Mouse (Mus musculus) embryonic stem cell, embryonic (primary cell): Measurements from ENCODE around the gene Gm20390.

Experiments used
- CTCF ChIA-PET, 4 experiments: fragments of 300-600 bp in 2 of 4; fragments of 350-600 bp in 2 of 4; sonication (Branson Sonifier 250); formaldehyde crosslinking; loops; one replicate each; lab custom pipeline; 2022; ENCODE audit warnings: inconsistent platforms in 2 of 4; lab: Charles Lee
- POLR2A ChIA-PET, 4 experiments: fragments of 300-600 bp in 2 of 4; fragments of 350-600 bp in 2 of 4; sonication (Branson Sonifier 250); formaldehyde crosslinking; loops; one replicate each; lab custom pipeline; 2022; ENCODE audit warnings: antibody characterized with exemption in 4 of 4, inconsistent platforms in 1 of 4; lab: Charles Lee

Gene Gm20390

DNA sequence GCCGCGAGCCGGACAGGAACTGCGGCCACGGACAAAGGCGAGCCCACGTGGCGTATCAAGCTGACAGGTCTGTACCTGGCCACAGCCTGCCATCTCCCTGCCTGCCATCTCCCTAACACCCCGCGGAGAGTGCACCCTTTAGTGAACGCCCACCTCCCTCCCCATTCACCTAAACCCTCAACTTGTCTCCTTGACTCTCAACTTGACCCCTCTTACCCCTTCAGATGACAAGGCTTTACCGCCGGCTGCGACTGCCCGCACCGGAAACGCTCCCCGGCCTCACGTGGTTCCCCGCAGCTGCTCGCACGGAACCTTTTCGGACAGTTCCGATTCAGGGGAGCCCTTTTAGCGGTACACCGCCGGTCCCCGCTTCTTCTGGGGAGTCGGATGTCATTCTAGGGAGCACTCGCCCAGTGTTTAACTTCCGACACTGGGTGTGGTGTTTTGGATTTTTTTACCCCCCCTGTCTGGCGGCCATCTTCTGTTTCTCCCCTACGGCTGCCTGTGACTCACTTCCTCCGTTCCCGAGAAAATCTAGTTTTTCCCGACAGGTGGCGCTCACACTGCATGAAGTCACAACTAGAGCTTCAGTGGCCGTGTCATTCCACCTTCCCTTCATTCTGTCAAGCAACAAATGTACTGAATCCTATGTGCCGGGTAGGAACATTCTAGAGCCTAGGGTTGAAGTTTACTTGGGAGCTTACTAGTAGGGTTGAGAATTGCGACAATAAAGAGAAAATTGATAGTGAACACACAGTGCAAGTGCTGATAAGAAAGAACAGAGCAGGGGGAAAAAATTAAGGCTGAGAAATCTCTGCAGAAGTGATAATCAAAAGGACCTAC, at the start of gene Gm20390, which contains the start of gene Nme1:
Gm20390 (minus strand) TSS at position 289 of the 843 bp plus-strand sequence.
Nme1 (minus strand) TSS at position 517 of the 843 bp plus-strand sequence.
- POLR2A ChIA-PET: interaction anchor here (0.5 to 13.5 kb wide), 53 partner anchors 8 to 793 kb away, joined by 3 to 166 read pairs (median 4); partner anchors contain the start of genes Nme2 (in 4 of the 4), Tob1 (in 3 of the 4), Spag9 (in 2 of the 4) and Ankrd40 (in 1 of the 4)
- CTCF ChIA-PET: interaction anchor here (0.6 to 1.9 kb wide), 29 partner anchors 8 to 1570 kb away, joined by 3 to 9 read pairs (median 3); partner anchors contain the start of genes Mycbpap (in 1 of the 4) and Nme2 (in 1 of the 4)

DNA sequence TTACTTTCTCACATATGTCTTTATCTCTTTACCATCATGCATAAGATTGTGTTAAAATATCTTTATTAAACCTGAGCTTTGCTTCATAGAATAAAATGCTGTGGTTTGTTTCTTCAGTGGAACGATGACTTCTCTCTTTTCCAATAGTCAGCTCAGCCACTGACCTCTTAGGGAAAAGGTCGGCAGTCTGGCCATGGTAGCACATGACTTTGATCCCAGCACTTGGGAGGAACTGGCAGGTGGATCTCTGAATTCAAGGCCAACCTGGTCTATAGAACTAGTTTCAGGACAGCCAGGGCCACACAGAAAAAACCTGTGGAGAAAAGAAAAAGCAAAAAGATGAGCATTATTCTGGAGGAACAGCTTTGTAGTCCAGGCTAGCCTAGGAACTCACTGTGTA, 35.3 kb upstream of the Gm20390 start:
- ChIA-PET POLR2A (interaction anchor here in 2 of 4 experiments (0.6 to 0.9 kb wide), 3 partner anchors 15 to 211 kb away, joined by 3 read pairs; no protein-coding TSS in a partner anchor), CTCF (no interaction called here)

- CTCF ChIA-PET: interaction anchor here in 1 of 4 experiments (1.2 kb wide), 1 partner anchor 20 kb away, joined by 3 read pairs; no protein-coding TSS in a partner anchor
- POLR2A ChIA-PET: interaction anchor here in 2 of 4 experiments (0.6 to 1.2 kb wide), 3 partner anchors 27 to 212 kb away, joined by 3 read pairs; partner anchors contain the start of gene Nme1 (in 1 of the 2)
Observed at GRCm38 (mm10) chr11:93999276-93999675, 31.2 kb upstream of the Gm20390 start.

GRCm38 (mm10) chr11:93997141-93997775, 29.2 kb upstream of the Gm20390 start:
- ChIA-PET CTCF (no interaction called here), POLR2A (interaction anchor here in 1 of 4 experiments (1.2 kb wide), 1 partner anchor 10 kb away, joined by 4 read pairs; no protein-coding TSS in a partner anchor)

- ChIA-PET POLR2A (interaction anchor here in 3 of 4 experiments (0.6 to 4.1 kb wide), 17 partner anchors 8 to 476 kb away, joined by 3 to 34 read pairs (median 4); partner anchors contain the start of genes Gm20390 (in 2 of the 3), Nme1 (in 2 of the 3), Tob1 (in 2 of the 3) and Ankrd40 (in 1 of the 3)), CTCF (interaction anchor here in 1 of 4 experiments (1.0 kb wide), 1 partner anchor 12 kb away, joined by 3 read pairs; no protein-coding TSS in a partner anchor)
Observed at GRCm38 (mm10) chr11:93996306-93997140, 28.4 kb upstream of the Gm20390 start.

GRCm38 (mm10) chr11:93995720-93996305, 27.7 kb upstream of the Gm20390 start, which contains the start of gene Spag9:
Gene Spag9, plus strand, starts transcription at chr11:93996091.
- CTCF ChIA-PET: interaction anchor here in 1 of 4 experiments (1.0 kb wide), 1 partner anchor 13 kb away, joined by 3 read pairs; no protein-coding TSS in a partner anchor
- POLR2A ChIA-PET: interaction anchor here in 3 of 4 experiments (0.6 to 4.1 kb wide), 17 partner anchors 9 to 477 kb away, joined by 3 to 34 read pairs (median 4); partner anchors contain the start of genes Gm20390 (in 2 of the 3), Nme1 (in 2 of the 3), Tob1 (in 2 of the 3) and Ankrd40 (in 1 of the 3)

DNA sequence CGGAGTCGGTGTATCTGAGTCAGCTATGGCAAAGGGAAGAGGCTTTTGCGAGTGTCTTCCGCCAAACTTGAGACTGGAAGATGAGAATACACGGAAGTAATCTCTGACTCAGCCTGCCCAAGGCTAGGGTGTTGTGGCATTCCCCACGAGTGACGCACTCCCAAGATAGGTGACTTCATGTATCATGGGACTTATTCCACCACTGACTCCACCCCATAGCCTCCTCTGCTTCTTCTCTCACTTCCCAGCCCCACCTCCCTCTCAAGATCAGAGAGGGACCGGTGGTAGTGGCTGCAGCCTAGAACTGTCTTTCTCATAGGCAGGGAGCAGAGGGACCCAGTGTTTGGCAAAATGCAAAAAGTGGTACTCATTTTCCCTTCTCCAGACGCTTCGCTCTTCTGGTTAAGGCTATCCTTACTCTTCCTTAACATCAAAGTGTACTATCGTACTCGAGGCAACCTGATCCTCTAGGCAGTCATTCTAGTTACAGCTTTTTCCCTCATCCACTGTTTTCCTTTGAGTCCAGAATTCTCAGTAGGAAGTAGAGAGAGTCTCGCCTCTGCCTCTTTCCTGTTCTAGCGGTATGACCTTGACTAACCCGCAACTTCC, 27.1 kb upstream of the Gm20390 start:
- CTCF ChIA-PET: interaction anchor here in 1 of 4 experiments (1.4 kb wide), 1 partner anchor 27 kb away, joined by 6 read pairs; the partner anchor contains the start of genes Gm20390 and Nme1

GRCm38 (mm10) chr11:93994531-93994930, 26.4 kb upstream of the Gm20390 start:
- POLR2A ChIA-PET: interaction anchor here in 3 of 4 experiments (0.7 to 4.1 kb wide), 16 partner anchors 9 to 219 kb away, joined by 3 to 34 read pairs (median 4); partner anchors contain the start of genes Gm20390 (in 3 of the 3), Nme1 (in 3 of the 3), Nme2 (in 1 of the 3) and Tob1 (in 1 of the 3)
- CTCF ChIA-PET: interaction anchor here in 1 of 4 experiments (1.4 kb wide), 1 partner anchor 26 kb away, joined by 6 read pairs; the partner anchor contains the start of genes Gm20390 and Nme1

More for the DNA sequence above, 27.1 kb upstream of the Gm20390 start:
- POLR2A ChIA-PET: interaction anchor here in 3 of 4 experiments (0.5 to 4.1 kb wide), 18 partner anchors 9 to 589 kb away, joined by 3 to 34 read pairs (median 4); partner anchors contain the start of genes Gm20390 (in 3 of the 3), Nme1 (in 3 of the 3), Nme2 (in 1 of the 3) and Tob1 (in 1 of the 3)

DNA sequence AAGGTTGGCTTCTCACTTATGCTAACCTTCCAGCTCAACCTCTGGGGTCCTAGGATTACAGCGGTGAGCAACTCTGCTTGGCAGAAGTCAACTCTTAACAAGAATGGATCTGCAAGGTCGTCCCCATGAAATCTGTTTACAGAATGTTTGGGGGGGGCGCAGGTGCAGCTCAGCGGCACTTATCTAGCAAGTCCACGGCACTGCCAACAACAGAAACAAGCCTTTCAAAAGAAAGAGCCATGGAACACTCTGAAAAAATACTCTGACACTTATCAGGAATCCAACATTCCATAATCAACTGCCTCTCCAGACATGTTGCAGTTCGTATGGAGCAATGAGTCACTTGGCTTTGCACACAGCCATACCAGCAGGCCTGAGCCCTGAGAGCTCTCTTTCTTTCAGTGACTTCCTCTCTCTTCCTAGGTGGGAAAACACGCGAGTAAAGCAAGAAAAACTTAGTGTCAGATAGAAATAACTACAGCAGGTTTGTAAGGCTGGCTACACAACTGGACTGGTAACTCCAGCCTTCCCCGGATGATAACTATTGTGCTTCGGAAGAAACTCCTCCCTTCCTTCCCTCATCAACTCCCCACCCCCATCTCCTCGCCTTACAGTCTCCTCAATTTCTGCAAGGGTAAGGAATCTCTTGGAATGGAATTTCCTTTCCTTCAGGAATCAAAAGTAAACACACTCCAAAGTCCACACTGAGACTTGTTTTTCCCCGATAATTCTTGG, 20.4 kb upstream of the Gm20390 start:
- ChIA-PET CTCF (interaction anchor here in 1 of 4 experiments (0.6 kb wide), 2 partner anchors 27 to 277 kb away, joined by 3 read pairs; no protein-coding TSS in a partner anchor), POLR2A (interaction anchor here in 2 of 4 experiments (0.6 to 5.2 kb wide), 11 partner anchors 9 to 223 kb away, joined by 3 to 31 read pairs (median 5); partner anchors contain the start of genes Gm20390 (in 2 of the 2), Nme1 (in 2 of the 2), Nme2 (in 1 of the 2) and Tob1 (in 1 of the 2))

DNA sequence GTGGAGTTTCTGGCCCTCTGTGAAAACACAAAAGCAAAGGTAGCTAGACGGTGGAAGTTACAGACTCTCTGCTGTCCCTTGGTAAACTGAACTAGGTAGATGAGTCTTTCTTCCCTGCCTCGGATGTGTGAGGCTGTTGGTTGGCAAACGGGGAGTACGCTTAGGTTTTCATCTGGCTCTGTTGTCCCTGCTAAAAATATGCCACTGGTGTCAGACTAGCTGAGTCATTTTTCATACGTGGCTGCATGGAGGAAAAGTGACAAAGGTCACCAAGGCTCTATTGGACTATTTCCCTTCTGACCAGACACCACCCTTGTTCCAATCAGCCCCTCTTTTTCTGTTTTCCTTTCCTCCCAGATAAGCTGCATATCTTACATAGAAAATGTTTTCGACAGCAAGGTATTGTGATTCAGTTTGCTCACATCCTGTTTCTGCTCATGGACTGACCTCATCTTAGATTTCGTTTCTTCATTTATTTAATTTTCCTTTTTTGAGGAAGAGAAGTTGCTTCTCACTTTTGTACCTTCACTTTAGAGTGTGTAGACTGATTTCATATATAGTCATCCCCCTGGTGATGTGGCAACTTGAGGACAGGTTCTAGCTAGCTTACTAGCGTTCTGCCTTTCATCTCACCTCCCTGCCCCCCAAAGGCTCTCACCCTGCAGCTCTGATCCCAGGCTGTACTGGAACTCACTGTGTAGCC, 19.7 kb upstream of the Gm20390 start:
- POLR2A ChIA-PET: interaction anchor here in 2 of 4 experiments (0.5 to 5.2 kb wide), 13 partner anchors 10 to 540 kb away, joined by 3 to 31 read pairs (median 5); partner anchors contain the start of genes Gm20390 (in 2 of the 2), Nme1 (in 2 of the 2), Nme2 (in 1 of the 2) and Tob1 (in 1 of the 2)
- CTCF ChIA-PET: interaction anchor here in 2 of 4 experiments (0.6 to 0.7 kb wide), 3 partner anchors 19 to 277 kb away, joined by 3 read pairs; partner anchors contain the start of gene Nme1 (in 1 of the 2)

DNA sequence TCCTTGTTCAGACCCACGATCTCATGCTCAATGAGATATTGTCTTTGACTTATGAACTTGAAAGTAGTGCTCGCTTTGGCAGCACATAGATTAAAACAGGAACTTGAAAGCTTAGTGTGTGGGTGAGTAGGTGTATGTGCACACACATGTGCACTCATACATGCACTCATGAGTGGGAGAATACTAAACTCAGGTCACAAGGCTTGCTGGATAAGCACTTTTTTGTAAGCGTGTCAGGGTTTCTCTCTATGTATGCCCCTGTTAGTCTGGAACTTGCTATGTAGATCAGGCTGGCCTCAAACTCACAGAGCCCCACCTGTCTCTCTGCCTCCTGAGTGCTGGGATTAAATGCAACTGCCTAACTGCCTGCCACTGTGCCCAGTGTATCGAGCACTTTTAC, 18.9 kb upstream of the Gm20390 start:
- ChIA-PET CTCF (interaction anchor here in 3 of 4 experiments (0.6 to 1.2 kb wide), 3 partner anchors 18 to 366 kb away, joined by 3 to 4 read pairs (median 3); partner anchors contain the start of gene Nme1 (in 1 of the 3)), POLR2A (interaction anchor here in 3 of 4 experiments (0.5 to 5.2 kb wide), 16 partner anchors 8 to 540 kb away, joined by 3 to 31 read pairs (median 5); partner anchors contain the start of genes Gm20390 (in 2 of the 3), Nme1 (in 2 of the 3), Spag9 (in 1 of the 3) and Tob1 (in 1 of the 3))

DNA sequence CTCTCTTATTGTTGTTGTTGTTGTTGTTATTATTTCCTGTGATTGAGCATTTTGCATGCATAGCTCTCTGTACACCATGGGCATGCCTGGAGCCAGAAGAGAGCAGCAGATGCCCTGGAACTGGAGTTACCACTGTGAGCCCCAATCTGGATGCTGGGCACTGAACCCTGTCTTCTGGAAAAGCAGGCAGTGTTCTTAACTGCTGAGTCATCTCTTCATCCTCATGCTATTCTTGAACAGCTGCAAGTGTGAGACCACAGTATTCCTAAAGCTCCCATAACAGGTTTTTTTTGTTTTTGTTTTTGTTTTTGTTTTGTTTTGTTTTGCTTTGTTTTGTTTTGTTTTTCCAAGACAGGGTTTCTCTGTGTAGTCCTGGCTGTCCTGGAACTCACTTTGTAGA, 18.2 kb upstream of the Gm20390 start:
- CTCF ChIA-PET: interaction anchor here in 3 of 4 experiments (0.6 to 1.2 kb wide), 3 partner anchors 17 to 367 kb away, joined by 3 to 4 read pairs (median 3); no protein-coding TSS in a partner anchor

DNA sequence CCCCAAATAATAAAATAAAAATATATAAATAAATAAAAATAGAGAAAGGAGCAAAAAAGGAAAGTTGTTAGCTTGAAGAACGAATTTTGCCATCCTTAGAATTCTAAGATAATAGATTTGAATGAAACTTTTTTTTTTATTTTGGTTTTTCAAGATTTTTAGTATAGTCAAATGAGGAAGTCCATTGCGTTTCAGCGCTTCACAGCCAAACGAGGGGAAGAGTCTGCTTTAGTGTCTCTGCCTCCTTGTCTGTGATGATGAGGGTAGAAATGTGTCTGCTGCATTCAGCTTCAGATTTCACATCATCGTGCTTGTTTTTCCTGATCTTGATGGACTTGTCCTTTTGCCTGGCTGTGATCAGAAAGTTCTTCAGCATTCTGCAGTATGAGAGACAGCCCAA, 17.2 kb upstream of the Gm20390 start:
- POLR2A ChIA-PET: interaction anchor here in 3 of 4 experiments (0.6 to 5.2 kb wide), 8 partner anchors 10 to 260 kb away, joined by 3 to 31 read pairs (median 4); partner anchors contain the start of genes Gm20390 (in 1 of the 3), Nme1 (in 1 of the 3) and Spag9 (in 1 of the 3)
- CTCF ChIA-PET: interaction anchor here in 1 of 4 experiments (0.6 kb wide), 1 partner anchor 23 kb away, joined by 3 read pairs; no protein-coding TSS in a partner anchor

More for the DNA sequence above, 18.2 kb upstream of the Gm20390 start:
- POLR2A ChIA-PET: interaction anchor here in 3 of 4 experiments (0.5 to 5.2 kb wide), 12 partner anchors 9 to 363 kb away, joined by 3 to 31 read pairs (median 6); partner anchors contain the start of genes Gm20390 (in 2 of the 3), Nme1 (in 2 of the 3) and Spag9 (in 1 of the 3)
